In the genomic region with DNA sequence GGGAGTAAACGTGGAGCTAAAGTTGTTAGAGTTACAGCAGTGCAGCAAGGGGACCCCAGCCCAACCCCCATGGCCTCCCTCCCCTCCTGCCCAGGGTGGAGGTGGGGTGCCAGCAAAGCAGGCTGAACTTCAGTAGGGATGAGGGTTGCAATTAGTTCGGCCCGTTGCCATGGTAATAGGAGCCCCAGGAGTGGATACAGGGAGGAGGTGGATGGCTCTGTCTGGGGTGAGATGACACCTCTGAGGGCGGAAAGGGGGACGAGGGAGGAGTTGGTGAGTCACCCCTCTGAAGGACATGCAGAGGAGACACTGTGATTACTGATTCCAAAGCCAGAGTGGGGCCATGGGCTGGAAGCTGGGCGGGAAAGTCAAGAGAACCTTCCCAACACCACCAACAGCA, we compare ENCODE assay signal across 8 mouse cellular contexts. TPM values are rescaled to one million over a fixed set of nuclear protein-coding genes. Genes with fewer than 3 reads are reported as not detected.
A peak's percentile ranks its signal among the peaks of the same experiment; 100 is the strongest.
DNase-seq lines count a peak whose midpoint lies in the region; ATAC-seq and TF ChIP-seq lines count a peak whose summit lies in the region.

No protein-coding gene starts in this region.

- H3K9ac ChIP-seq in heart, embryonic 15.5 days, result peak overlapping the region; percentile 54; the same call in 1 of the 2 replicates
- H3K9ac ChIP-seq in liver, postnatal 0 days (replicated peaks), result no peak overlapping the region

- peaks cover 82% of the 10 kb centered on the region for H3K36me3 ChIP-seq in heart, embryonic 10.5 days
- H3K36me3 ChIP-seq in heart, embryonic 15.5 days, result peaks cover 33% of the 10 kb centered on the region; the same call in 1 of the 2 replicates
- 0 out of 2 replicates have a peak, but pooled peaks cover 3% of the 10 kb centered on the region for H3K36me3 ChIP-seq in liver, postnatal 0 days (replicated peaks; ENCODE audit: insufficient read depth, low read length)

- peak overlapping the region; percentile 48 for H3K27ac ChIP-seq in heart, embryonic 10.5 days
- H3K27ac ChIP-seq in heart, embryonic 15.5 days, result peak overlapping the region; percentile 63
- H3K27ac ChIP-seq in liver, postnatal 0 days (ENCODE audit: low read depth), result no peak overlapping the region

- peaks cover 10% of the 10 kb centered on the region for H3K27me3 ChIP-seq in heart, embryonic 10.5 days (ENCODE audit: insufficient read depth, poor library complexity, severe bottlenecking)
- H3K27me3 ChIP-seq in heart, embryonic 15.5 days, result no peaks in the 10 kb centered on the region
- H3K27me3 ChIP-seq in liver, postnatal 0 days (ENCODE audit: insufficient read depth, low read length), result no peaks in the 10 kb centered on the region

- H3K4me3 ChIP-seq in heart, embryonic 10.5 days, result peak overlapping the region; percentile 55
- H3K4me3 ChIP-seq in heart, embryonic 15.5 days, result peak overlapping the region; percentile 52
- no peak overlapping the region for H3K4me3 ChIP-seq in liver, postnatal 0 days (ENCODE audit: low read depth, low read length)

- H3K4me1 ChIP-seq in heart, embryonic 10.5 days, result peaks cover 33% of the 10 kb centered on the region
- peaks cover 20% of the 10 kb centered on the region for H3K4me1 ChIP-seq in heart, embryonic 15.5 days (replicated peaks)
- H3K4me1 ChIP-seq in liver, postnatal 0 days (ENCODE audit: insufficient read depth), result peaks cover 10% of the 10 kb centered on the region

- 20% methylated on average over 6 of the region's 6 CpGs for WGBS in heart, embryonic 10.5 days
- WGBS in heart, embryonic 15.5 days, result 26% methylated on average over 6 of the region's 6 CpGs
- 38% methylated on average over 6 of the region's 6 CpGs for WGBS in liver, postnatal 0 days (ENCODE audit: insufficient replicate concordance)

- no peak for DNase-seq in heart, embryonic 10.5 days (ENCODE audit: low spot score)
- DNase-seq in heart, postnatal 10 days, result no peak
- DNase-seq in R1 (ENCODE audit: low read depth, low spot score), result peak; percentile 68
- DNase-seq in liver, postnatal 0 days, result no peak
- DNase-seq in layer of hippocampus, adult 11-12 months (ENCODE audit: low spot score), result no peak
- no peak for DNase-seq in cerebellum, adult 9-11 months
- DNase-seq in right cerebral cortex, postnatal 4 days, result no peak

- H3K9me3 ChIP-seq in heart, embryonic 10.5 days, result no peaks in the 10 kb centered on the region
- no peaks in the 10 kb centered on the region for H3K9me3 ChIP-seq in heart, embryonic 15.5 days (replicated peaks)
- no peaks in the 10 kb centered on the region for H3K9me3 ChIP-seq in liver, postnatal 0 days (ENCODE audit: low read length)

- intact Hi-C loops in heart, postnatal 10 days (cut with DNase I), result loop anchor here (5.0 kb wide), 1 partner anchor 38 kb away; no protein-coding TSS in a partner anchor

- TF ChIP-seq CTCF in liver, postnatal 0 days (IDR thresholded peaks at IDR 0.05; ENCODE audit: low read depth), result no peak

- peak overlapping the region; percentile 73 for H3K4me2 ChIP-seq in heart, embryonic 15.5 days
- H3K4me2 ChIP-seq in liver, postnatal 0 days (ENCODE audit: low read depth, low read length), result peak overlapping the region; percentile 76

- TF ChIP-seq EP300 in liver, postnatal 0 days (IDR thresholded peaks at IDR 0.05; ENCODE audit: low read depth), result no peak

- ATAC-seq in heart, embryonic 15.5 days (replicated peaks; ENCODE audit: insufficient number of reproducible peaks, insufficient read depth, low FRiP score, low read depth), result peak; percentile 33; the same call in 1 of the 2 replicates
- ATAC-seq in liver, postnatal 0 days, result no peak

RNA-seq across cellular contexts. Expression of a gene that starts 26.1 kb away (rescaled TPM):
- 29.1 and 34.7 TPM in 2 replicates for polyA plus RNA-seq in heart, embryonic 10.5 days (2016; fragmentation: Nextera tagmentation; extraction: Ambion mirVana)
- 100 to 1,000 TPM; 127 to 130 TPM for total RNA-seq in heart, postnatal 10 days (2021)
- 23.7 and 31.3 TPM in 2 replicates for polyA plus RNA-seq in heart, embryonic 15.5 days (2015; fragmentation: Nextera tagmentation; extraction: Ambion mirVana)
- 1.5 and 2.2 TPM in 2 replicates for polyA plus RNA-seq in liver, postnatal 0 days (2015; fragmentation: Nextera tagmentation; extraction: Ambion mirVana)

RNA-seq across cellular contexts. Expression of a gene that starts 35.9 kb away (rescaled TPM):
- not detected in 2 replicates for polyA plus RNA-seq in heart, embryonic 10.5 days (2016; fragmentation: Nextera tagmentation; extraction: Ambion mirVana)
- not detected for total RNA-seq in heart, postnatal 10 days (2021)
- not detected in 2 replicates for polyA plus RNA-seq in heart, embryonic 15.5 days (2015; fragmentation: Nextera tagmentation; extraction: Ambion mirVana)
- 0.94 and 1.4 TPM in 2 replicates for polyA plus RNA-seq in liver, postnatal 0 days (2015; fragmentation: Nextera tagmentation; extraction: Ambion mirVana)

RNA-seq across cellular contexts. Expression of a gene that starts 58.7 kb away (rescaled TPM):
- 159 and 167 TPM in 2 replicates for polyA plus RNA-seq in heart, embryonic 10.5 days (2016; fragmentation: Nextera tagmentation; extraction: Ambion mirVana)
- total RNA-seq in heart, postnatal 10 days (2021), result 100 to 1,000 TPM; 103 to 114 TPM
- polyA plus RNA-seq in heart, embryonic 15.5 days (2015; fragmentation: Nextera tagmentation; extraction: Ambion mirVana), result 106 and 125 TPM in 2 replicates
- 53.5 and 58.4 TPM in 2 replicates for polyA plus RNA-seq in liver, postnatal 0 days (2015; fragmentation: Nextera tagmentation; extraction: Ambion mirVana)

RNA-seq across cellular contexts. Expression of a gene that starts 58.8 kb away (rescaled TPM):
- polyA plus RNA-seq in heart, embryonic 10.5 days (2016; fragmentation: Nextera tagmentation; extraction: Ambion mirVana), result 77.2 and 84.8 TPM in 2 replicates
- 10 to 100 TPM; 42.6 to 50.5 TPM for total RNA-seq in heart, postnatal 10 days (2021)
- polyA plus RNA-seq in heart, embryonic 15.5 days (2015; fragmentation: Nextera tagmentation; extraction: Ambion mirVana), result 54.3 and 66.6 TPM in 2 replicates
- polyA plus RNA-seq in liver, postnatal 0 days (2015; fragmentation: Nextera tagmentation; extraction: Ambion mirVana), result 23.6 and 24.5 TPM in 2 replicates
